Mouse (Mus musculus) MEL-GATA-1-ER (cell line): ENCODE measurements around the gene Pacsin1.
"Not testable (repeated sequence)": the region's sequence is repeated elsewhere in the genome, so short reads cannot be mapped to it uniquely, and the experiment has no call there.

Experiments used
- DNase-seq: peaks from one replicate; pipeline ENCODE4 v3.0.0-alpha.2; 2012; ENCODE audit warnings: low read depth; ENCODE audit errors: extremely low read depth

Gene Pacsin1

DNA sequence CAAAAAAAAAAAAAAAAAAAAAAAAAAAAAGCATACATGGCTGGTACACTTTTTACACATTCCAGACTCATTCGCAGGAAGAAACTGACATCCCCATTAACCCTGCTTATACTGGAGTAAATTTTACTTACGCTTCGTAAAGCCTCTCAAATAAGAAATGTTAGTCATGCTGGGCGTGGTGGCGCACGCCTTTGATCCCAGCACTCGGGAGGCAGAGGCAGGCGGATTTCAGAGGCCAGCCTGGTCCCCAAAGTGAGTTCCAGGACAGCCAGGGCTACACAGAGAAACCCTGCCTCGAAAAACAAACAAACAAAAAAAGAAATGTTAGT is 19.8 kb upstream of the Pacsin1 start:
- not testable (repeated sequence) for DNase-seq

DNA sequence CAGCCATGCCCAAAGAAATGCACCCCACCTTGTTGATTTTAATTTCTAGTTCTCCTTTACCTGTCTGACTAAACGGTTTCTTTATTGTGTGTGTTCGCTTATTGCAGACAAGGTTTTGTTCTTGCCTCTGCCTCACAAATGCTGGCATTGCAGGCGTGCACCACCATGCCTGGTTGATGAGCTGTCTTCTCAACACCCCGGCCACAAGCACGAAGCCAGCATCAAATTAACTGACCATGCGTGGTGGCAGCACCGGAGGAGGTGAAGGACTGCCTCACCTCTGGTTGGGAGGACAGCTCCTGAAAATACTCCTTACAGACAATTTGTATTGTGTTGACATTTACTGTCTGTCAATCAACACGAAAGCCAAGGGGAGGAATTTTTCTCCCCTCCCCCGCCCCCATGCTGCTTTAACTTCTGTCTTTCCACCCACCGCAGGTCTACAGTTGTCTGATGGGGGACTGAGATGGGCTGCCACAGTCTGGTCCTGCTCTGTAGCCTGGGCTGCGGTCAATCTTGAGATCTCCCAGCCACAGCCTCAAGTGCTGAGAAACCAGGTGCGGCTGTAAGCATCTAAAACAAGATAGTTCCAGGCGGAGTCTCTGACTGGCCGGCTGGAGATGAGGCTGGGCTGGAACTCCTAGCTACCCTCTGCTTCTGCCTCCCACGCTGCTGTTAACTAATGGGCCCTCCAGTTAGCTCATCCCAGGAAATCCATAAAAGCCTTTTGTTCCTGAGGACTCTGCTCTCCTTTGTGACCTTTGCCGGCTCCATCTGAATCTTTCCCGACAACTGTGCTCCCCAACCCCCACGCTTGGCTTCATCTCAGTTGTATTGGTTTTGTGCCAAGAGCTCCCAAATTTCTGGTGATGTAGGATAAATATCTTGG is 18.9 kb upstream of the Pacsin1 start, which contains the start of gene Rps10:
Rps10 (minus strand) TSS at position 538 of the 889 bp plus-strand sequence.
- DNase-seq = no peak

DNA sequence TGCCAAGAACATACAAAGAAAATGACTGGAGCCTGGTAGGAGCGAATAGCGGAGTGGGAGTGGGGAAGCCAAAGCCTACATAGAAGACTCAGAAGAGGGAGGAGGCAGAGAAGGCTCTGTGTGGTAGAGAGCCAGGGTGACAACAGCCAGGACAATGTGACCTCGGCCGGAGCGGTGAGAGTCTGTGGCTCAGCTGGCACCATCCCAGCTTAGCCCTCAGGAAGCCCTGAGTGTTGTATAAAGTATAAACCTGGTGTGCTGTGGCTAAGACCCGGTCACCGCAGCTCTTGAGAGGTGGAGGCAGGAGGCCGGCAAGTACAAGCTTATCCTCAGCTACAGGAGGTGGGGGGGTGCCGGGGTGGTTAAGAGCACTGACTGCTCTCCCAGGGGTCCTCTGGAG is 18.0 kb upstream of the Pacsin1 start:
- DNase-seq = no peak

DNA sequence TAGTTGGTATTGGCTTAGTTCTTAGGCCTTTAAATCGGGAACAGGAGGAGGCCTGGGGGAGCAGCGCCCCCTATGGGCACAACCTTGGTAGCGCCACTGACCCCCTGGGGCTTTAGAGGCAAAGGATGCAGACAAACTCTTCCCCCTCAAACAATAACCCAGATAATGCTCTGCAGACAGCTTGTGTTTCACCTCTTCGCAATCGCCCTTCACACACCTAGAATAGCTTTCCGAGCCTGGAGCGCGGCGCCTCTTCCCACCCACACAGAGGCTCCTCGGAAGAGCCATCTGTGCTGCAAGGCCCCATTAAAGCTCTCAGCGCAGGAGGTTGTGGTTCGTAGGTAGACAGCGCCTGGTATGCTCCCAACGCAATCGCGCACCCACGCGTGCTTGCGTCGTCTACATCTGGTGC is 16.4 kb upstream of the Pacsin1 start:
- no peak for DNase-seq

DNA sequence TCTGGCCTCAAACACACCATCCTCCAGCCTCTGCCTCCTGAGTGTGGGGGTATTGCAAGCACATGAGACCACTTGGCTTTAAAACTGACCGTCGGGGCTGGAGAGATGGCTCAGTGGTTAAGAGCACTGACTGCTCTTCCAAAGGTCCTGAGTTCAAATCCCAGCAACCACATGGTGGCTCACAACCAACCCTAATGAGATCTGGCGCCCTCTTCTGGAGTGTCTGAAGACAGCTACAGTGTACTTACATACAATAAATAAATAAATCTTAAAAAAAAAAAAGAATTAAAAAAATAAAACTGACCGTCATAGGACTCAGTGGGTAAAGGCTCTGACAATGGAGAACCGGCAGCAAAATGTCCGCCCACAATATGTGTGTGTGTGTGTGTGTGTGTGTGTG is 15.5 kb upstream of the Pacsin1 start:
- not testable (repeated sequence) for DNase-seq

DNA sequence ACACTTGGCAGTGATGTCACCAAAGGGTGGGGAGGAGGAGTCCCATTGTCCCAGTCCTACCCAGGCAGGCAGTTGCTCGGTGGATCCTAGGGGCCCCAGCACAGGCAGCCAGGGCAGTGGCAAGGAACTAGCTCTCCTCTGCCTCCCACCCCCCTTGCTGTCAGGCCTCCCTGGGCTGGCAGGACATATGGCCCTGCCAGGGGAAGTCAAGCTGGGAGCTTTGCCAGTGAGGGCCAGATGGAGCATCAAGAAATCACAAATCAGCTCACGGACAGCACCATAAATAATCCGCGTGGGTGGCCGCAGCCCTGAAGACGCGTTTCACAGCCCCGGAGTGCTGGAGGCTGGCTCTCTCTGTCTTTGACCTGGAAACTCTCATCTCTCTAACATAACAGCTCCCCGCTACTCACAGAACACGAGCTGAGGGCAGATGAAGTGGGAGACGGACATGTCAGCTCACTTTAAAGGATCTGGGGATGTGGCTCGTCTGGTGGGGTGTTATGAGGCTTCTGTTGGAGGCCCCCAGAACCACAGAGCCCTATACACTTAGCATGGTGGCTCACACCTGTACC is 12.7 kb upstream of the Pacsin1 start:
- DNase-seq = no peak

DNA sequence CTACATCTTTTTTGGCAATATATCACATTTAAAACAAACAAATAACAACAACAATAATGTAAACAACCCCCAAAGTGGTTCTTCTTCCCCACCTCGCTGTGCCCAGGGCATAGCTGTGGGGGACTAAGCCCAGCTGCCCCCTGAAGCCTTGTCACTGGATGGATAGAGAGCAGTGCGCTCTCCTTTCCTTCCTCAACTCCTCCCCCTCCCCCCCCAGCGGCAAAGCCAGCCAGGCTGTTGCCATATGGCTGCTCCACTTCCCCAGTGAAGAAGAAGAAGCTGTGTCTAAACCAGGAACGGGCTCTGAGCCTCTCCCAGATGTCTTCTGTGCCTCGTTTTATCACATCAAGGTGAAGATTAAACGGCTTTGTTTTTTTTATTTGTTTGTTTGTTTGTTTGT is 12.2 kb upstream of the Pacsin1 start:
- no peak for DNase-seq

DNA sequence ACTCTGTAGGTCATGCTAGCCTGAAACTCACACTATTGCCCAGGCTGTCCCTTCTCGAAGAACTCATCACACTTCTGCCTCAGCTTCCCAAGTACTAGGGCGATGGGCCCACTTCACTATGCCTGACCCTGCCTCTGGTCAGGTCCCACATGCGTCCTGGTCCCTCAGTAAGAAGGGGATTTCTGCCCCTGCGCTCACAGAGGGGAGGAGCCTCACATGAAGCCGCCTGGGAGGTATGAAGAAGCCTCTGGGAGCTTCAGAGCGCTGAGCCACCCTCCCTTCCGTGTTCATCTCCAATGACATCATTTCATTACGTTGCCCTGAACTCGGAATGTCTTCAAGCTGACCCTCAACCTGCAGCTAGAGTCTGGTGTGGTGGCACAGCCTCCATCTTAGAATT is 11.6 kb upstream of the Pacsin1 start:
- DNase-seq = no peak

DNA sequence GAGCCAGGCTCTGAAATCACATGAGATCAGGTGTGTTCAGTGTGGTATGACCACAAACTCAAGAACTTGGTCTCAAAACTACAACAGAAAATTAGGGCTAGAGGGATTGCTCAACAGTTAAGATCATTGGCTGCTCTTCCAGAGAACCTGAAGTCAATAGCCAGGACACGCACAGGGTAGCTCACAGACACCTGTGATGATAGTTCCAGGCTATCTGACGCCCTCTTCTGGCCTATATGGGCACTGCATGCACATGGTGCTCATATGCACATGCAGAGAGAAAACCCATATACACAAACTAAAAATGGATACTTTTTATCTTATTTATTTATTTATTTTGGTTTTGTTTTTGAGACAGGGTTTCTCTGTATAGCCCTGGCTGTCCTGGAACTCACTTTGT is 10.7 kb upstream of the Pacsin1 start:
- no peak for DNase-seq

DNA sequence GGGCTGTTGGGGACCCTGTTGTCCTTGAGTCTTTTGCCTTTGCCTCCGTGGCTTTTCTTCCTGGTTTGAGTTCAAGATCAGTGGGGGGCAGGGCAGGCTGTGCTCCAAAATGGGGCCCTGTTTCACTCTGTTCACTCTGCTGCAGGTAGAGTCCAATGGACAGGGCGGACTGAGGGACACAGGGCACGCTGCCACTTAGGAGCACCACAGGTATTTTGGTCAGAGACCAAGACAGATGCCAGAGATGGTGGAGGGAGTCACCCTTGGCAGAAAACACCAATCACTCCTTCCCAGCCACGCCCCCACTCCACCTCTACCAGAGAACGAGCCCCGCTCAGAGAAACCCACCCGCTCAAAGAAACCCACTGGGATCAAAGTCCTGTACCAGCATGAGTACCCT is 9.5 kb upstream of the Pacsin1 start:
- DNase-seq = no peak

DNA sequence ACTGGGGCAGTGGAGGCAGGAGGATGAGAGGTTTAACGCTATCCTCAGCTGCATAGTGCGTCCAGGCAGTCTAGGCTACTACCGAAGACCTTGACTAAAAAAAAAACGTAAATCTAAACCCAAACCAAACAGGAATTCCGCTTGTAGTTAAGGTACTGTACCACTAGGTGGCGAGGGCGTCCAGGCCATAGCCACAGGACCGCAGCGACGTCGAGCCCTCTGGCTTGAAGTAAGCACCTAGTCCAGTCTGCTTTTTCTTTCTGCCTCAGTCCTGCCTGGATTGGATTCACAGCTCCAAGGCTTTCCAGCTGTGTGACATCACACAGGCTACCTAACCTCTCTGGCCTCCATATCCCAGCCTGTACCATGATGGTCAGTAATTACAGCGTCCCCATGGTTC is 5.1 kb upstream of the Pacsin1 start:
- peak; percentile 56 for DNase-seq

DNA sequence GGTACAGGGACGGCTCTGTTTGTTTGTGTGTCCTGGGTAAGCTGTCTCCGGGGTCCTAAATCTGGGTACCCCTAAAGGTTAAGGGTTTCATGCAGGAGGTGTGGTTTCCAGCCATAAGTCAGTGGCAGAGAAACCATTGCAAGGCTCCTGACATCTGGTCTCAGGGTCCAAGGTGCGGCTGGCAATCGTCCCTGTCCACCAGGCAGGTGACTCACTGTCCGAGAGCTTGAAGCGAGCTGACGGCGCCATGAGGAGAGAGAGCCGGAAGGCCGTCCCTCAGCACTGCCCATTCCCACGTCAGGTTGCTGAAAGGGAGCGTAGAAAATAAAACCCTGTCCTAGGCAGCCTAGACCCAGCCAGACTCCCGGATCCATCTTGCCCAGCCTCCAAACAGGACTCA is 4.7 kb upstream of the Pacsin1 start:
- DNase-seq = no peak

DNA sequence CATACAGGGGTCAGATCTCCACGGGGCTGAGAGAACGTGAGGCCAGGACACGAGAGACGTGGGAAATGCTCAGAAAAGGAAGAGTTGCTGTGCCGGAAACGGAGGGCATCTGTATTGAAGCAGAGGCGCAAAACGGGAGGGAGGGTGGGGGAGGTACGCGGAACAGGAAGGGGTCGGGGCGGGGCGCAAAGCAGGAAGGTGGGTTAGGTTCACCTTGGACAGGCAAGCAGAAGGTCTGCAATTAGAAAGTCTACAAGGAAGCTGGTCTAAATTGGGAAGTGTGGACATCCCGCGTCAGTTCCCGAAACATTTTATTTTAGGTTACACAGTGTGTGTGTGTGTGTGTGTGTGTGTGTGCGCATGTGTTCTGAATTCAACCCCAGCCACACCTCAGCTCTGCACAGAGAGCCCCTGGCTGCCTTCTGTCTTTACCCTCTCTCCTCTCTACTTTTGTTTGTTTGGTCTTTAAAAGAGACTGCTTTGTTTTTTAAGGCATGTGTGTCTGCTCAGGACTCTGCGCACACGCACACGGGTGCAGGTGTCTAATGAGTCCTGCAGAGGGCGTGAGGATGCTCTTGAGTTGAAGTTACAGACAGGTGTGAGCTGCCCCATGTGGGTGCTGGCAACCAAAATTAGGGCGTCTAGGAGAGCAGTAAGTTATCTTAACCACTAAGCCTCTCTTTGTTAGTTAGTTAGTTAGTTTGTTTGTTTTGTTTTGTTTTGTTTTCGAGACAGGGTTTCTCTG is 3.1 kb upstream of the Pacsin1 start:
- no peak for DNase-seq

DNA sequence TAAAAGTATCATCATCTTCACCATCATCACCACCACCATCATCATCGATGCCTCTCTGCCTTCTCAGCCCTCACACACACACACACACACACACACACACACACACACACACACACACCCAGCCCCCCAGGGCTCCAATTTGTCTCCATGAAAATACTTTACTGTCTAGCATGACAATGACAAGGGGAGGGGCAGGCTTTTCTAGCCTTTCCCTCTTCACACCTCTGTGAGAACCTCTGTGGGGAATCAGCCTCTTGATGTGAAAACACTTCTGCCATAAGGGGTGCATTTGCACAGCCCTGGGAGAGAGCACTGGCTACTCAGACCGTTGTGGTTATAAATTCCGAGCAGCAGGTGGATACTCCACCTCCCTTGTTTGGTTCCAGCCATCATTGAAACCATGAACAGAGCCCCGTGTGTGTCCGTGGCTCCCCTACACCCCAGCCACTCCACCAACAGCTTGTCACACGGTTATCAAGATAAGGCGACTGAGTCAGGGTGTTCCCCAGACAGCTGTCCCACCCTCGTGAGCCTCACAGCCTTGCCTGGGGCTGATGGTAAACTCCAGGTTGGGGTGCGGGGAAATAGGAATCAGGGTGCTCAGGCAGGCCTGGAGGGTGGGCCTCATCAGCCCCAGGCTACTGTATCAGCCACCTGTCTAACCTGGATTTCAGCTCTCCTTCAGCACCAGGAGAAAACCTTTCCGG is 1.9 kb upstream of the Pacsin1 start:
- DNase-seq = no peak

DNA sequence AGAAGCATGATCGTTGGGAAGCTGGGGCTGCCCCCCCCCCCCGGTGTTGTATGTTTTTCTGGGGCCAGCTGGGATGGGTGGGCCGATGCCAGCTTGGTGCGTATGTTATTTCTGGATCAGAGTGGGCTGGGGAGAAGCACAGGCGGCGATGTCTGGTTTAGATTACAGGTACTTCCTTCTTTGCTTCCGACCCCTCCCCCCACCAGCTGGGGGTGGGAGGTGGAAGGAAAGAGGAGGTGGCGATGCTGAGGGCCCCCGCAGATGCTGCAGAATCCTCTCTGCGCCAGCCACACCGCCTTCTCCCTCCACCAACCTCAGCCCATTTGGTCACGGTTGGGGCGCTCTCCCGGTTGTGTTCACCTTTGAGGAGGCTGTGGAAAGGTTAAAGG is 696 bp downstream of the Pacsin1 start:
- DNase-seq = no peak

DNA sequence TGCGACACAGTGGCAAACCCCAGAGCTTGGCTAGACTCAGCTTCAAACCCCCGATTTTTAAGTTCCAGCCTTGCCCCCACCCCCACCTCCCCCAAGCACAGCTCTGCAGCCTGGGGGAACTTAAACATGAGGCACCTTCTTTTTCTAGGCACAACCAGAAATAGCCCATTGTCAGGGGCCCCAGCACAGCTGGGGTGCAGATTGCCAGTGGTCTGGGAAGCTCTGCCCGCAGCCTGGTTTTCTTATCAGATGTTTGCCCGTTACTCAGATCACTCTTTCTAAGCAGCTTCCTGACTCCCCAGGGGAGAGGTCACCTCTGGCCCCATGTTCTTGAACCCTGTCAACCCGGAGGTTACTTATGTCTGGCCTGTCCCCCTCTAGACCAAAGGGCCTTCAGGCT is 1.1 kb downstream of the Pacsin1 start:
- no peak for DNase-seq

DNA sequence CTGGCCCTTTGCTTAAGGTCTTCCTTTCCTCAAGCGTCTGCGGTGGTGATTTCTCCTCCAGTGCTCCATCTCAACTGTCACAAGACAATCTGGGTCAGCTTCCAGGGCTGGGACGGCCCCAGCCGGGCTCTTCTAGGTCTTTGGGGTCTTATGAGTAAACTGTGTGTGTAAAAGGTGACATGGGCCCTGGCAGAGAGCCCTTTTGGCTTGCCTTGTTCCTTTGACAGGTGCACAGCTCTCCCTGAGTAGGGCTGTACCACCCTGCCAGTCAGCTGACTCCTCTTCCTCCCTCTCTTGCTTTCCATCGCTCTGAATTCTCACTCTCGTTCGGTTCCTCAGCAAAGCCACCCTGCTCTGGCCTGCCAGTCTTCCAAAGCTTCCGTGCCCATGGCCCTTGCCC is 1.8 kb downstream of the Pacsin1 start:
- no peak for DNase-seq

DNA sequence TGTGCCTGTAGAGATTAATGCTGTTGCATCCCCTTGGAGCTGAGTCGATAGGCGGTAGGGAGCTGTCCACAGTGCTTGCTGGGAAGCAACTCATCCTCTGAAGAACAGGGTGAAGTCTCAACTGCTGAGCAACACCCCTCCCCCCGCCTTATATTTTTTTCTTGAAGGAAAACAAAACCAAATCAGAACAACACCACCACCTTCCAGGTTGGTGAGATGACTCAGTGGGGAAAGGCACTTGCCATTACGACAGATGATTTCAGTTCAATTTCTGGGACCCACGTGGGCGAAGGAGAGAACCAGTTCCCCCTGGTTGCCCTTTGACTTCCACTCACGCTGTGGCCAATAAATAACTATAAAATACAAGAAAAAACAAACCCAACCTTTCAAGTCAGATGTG is 3.5 kb downstream of the Pacsin1 start:
- no peak for DNase-seq

DNA sequence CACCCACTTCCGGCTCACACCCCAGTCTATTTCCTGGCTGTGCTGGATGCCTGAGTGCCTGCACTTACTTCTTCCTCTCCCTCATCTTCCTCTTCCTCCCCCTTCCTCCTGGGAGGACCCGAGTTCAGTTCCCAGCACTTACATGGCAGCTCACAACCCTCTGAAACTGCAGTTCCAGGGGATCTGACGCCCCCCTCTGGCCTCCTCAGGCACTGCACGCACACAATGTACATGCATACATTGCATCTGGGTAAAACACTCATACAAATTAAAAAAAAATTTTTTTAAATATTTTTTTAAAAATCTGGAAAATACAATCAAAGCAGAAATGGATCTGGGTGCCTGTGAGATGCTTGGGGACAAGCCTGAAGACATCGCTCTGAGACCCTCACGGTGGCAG is 16.4 kb downstream of the Pacsin1 start:
- DNase-seq = no peak

DNA sequence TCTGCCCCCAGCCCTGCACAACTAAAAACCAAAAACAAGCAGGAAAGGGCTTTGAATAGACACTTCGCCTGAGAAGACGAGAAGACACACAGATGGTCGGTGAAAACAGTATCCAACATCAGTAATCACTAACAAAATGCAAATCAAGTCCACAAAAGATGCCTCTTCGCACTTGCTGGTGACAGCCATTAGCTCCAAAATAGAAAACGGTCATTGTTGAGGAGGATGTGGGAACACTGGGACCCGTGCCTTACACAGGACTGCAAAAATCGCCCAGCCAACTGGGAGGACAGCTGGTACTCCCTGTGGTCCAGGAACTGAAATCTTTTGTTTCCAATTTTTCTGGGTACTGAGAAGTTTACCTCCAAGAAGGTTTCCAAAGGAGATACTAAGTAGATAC is 18.6 kb downstream of the Pacsin1 start:
- no peak for DNase-seq

DNA sequence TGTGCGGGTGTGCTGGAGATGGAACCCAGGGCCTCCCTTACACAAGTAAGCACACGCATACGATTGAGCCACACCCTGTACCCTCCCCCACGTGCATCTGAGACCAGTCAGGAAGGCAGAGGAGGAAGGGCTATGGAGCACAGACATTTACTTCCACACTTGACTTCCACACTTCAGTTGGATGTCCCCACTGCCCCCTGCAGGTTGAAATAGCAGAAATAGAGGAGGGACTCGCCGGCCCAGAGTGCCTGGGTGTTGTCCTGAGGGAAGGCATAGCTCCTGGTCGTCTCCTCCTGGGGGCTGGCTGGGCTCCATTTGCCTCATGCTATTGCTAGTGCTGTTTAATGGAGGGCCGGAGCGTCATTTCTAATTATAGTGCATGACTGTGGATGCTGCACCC is 20.1 kb downstream of the Pacsin1 start:
- no peak for DNase-seq

DNA sequence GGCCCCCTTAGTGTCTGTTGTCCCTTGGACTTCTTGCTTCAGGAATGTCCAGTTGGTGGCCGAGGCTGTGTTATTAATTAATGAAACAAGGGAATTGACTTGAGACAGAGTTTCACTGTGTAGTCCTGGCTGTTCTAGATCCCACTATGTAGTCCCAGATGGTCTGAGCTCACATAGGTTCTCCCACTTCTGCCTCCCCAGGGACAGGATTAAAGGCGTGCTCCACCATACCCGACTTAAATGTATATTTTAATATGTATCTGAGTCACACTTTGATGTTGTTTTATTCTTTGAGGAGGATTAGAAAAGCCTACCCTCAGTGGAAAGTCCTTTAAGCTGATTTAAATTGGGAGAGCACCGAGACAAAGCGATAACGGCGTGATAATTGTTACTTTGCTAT is 21.0 kb downstream of the Pacsin1 start:
- DNase-seq = no peak
